Mouse (Mus musculus) hindbrain, embryonic 10.5 days (tissue): ENCODE data around the gene Actn3. TPM values are rescaled to one million over a fixed set of nuclear protein-coding genes. Genes with fewer than 3 reads are reported as not detected.
A peak's percentile ranks its signal among the peaks of the same experiment; 100 is the strongest.

Experiments
- DNase-seq: peaks from one replicate; pipeline ENCODE4 v3.0.0-alpha.2; 2017; ENCODE audit warnings: low spot score
- H3K27ac ChIP-seq: fragments of 300-500 bp; sonication (generic); 2 replicates; pipeline ENCODE4 v1.5.1; 2016; ENCODE audit warnings: mild to moderate bottlenecking, moderate library complexity
- H3K27me3 ChIP-seq: fragments of 300-500 bp; sonication (generic); 2 replicates; pipeline ENCODE4 v1.6.1; 2016; ENCODE audit warnings: mild to moderate bottlenecking; ENCODE audit not compliant: poor library complexity, insufficient read depth, severe bottlenecking
- H3K36me3 ChIP-seq: fragments of 300-500 bp; sonication (generic); 2 replicates; pipeline ENCODE4 v1.6.1; 2016; ENCODE audit warnings: mild to moderate bottlenecking, moderate library complexity
- H3K4me1 ChIP-seq: fragments of 300-500 bp; sonication (generic); replicated peaks from 2 replicates; pipeline ENCODE4 v1.6.1; 2016; ENCODE audit warnings: mild to moderate bottlenecking
- H3K4me3 ChIP-seq: fragments of 300-500 bp; sonication (generic); 2 replicates; pipeline ENCODE4 v1.5.1; 2016; ENCODE audit warnings: mild to moderate bottlenecking, moderate library complexity
- H3K9me3 ChIP-seq: fragments of 300-500 bp; sonication (generic); 2 replicates; pipeline ENCODE4 v1.6.1; 2016; ENCODE audit warnings: mild to moderate bottlenecking, moderate library complexity
- WGBS: fragments of 180-500 bp; shearing (Covaris S2); methylation state at CpG from one replicate; pipeline ENCODE4 v1.1.7; 2016; 5-methylcytosine and 5-hydroxymethylcytosine counted together
- polyA plus RNA-seq: library from polyadenylated mRNA; unstranded; fragments of >200 nt; fragmentation: Nextera tagmentation; extraction: Ambion mirVana; gene quantifications from 2 replicates; pipeline ENCODE4 v1.2.1, GENCODE M21; 2016

Actn3 gene
- polyA plus RNA-seq, 1 experiment from 2014 or later: 3.8 TPM

DNA sequence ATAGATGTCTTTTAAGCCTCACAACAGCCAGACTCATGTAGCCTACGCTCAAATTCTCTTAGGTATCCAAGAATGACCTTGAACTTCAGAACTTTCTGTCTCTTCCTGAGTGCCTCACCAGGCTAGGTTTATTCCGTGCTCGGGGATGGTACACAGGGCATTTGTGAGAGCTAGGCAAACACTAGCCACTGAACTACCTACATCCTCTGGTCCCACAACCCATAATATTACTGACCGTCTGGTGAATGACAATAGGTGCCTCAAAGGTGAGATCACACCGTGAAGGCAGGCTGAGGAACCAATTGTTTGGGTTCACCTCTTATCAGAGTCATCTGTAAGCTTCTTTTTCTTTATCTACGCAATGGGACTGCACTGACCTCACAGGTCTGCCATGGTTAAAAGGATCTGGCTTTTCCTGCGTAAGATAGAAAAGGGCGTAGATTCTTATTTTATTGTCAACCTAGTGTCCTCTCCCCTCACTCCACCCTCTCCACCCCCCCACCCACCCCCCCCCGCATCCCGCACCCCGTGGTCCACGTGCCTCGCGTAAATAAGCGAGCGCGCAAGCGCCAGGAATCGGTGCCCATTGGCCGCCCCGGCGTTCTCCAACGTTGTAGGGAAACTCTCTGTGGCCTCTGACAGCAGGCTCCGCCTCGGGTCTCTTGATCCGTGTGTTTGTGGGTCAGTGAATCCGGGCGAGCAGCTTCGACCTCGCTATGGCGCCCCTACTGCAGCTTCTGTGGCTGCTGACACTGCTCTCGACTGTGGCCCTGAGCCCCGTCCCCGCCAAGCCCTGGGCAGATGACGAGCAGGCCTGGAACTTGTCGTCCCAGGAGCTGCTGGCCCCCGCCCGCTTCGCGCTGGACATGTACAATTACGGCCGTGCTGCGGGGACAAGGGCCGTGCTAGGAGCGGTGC lies 22.9 kb downstream of the Actn3 start, which contains the start of gene Ctsf:
Gene Ctsf, plus strand, starts transcription at position 579 of the 918 bp plus-strand sequence.
- peaks cover 8% of the 10 kb centered on the region; the same call in 1 of the 2 replicates for H3K27me3 ChIP-seq
- WGBS: 4% methylated on average over 45 of the region's 45 CpGs
- H3K36me3 ChIP-seq: peaks cover 14% of the 10 kb centered on the region
- H3K27ac ChIP-seq: peak within 1 kb of the TSS; percentile 85
- H3K4me3 ChIP-seq: peak within 1 kb of the TSS; percentile 70
- no peaks in the 10 kb centered on the region for H3K9me3 ChIP-seq
- DNase-seq: peak; percentile 89
- H3K4me1 ChIP-seq: peaks cover 24% of the 10 kb centered on the region

- H3K4me3 ChIP-seq: no peak overlapping the region
- H3K27me3 ChIP-seq: no peaks in the 10 kb centered on the region; the same call in 1 of the 2 replicates
- H3K36me3 ChIP-seq: no peaks in the 10 kb centered on the region
- peaks cover 13% of the 10 kb centered on the region for H3K4me1 ChIP-seq
- no peak for DNase-seq
- H3K9me3 ChIP-seq: no peaks in the 10 kb centered on the region
- H3K27ac ChIP-seq: no peak overlapping the region
- WGBS: 48% methylated on average over 5 of the region's 5 CpGs
Observed at GRCm38 (mm10) chr19:4850281-4850680, 27.4 kb downstream of the Actn3 start.

DNA sequence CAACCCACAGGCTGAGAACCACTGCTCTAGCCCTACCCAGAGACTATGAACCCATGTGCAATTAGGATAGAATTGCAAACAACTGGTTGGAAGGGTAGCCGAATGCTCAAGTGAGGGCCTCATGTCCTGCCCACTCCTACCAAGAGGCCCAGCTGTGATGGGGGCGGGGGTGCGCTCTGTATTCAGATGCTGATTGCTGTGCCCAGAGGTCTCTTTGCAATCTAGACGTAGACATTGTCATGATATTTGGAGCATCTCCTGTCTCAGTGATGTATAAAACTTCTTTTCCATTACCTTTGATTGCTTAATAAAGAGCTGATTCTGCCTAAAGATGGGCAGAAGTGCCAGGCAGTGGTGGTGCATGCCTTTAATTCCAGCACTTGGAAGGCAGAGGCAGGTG lies 27.9 kb downstream of the Actn3 start:
- Histone ChIP-seq H3K36me3 (no peaks in the 10 kb centered on the region), H3K27ac (no peak overlapping the region), H3K27me3 (no peaks in the 10 kb centered on the region; the same call in 1 of the 2 replicates), H3K4me3 (no peak overlapping the region), H3K4me1 (peaks cover 9% of the 10 kb centered on the region), H3K9me3 (no peaks in the 10 kb centered on the region)
- 53% methylated on average over 4 of the region's 4 CpGs for WGBS
- DNase-seq: no peak

DNA sequence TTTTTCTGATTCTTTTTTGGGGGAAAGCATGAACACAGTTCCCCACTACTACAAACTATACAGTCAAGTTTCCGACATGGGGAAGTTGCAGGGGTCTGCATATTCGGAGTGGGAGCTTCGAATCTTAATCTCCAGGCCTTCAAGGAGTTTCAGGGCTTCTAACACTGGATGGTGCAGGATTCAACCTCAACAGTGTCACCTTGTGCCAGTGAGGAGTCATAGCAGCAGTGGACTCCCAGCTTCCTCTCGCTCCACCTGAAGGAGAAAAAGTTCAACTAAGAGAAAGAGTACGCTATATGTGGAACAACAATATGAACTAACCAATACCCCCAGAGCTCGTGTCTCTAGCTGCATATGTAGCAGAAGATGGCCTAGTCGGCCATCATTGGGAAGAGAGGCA lies 30.2 kb downstream of the Actn3 start:
- Histone ChIP-seq H3K4me1 (0 out of 2 replicates have a peak, but pooled peaks cover 3% of the 10 kb centered on the region), H3K9me3 (no peaks in the 10 kb centered on the region), H3K27ac (no peak overlapping the region), H3K27me3 (peaks cover under 1% of the 10 kb centered on the region; the same call in 1 of the 2 replicates), H3K4me3 (no peak overlapping the region), H3K36me3 (no peaks in the 10 kb centered on the region)
- DNase-seq: no peak
- 40% methylated on average over 7 of the region's 7 CpGs for WGBS

DNA sequence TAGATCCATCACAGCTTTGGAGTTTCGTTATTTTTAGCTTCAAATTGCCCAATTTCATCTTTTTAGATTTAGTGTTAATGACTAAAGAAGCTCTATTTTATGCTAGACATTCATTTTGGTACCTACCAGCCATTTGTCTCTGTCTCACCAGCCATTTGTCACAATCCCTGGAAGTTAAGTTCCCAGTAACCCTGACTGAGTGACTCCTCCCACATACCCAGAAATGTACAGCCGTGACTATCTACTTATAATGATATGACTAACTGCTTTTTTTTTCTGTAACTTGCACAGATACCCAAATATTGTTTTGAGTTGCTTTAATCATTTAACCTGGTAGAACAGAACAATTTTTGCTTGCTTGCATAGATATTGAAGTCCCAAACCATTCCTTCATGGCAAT lies 31.9 kb downstream of the Actn3 start:
- H3K9me3 ChIP-seq: no peaks in the 10 kb centered on the region
- 77% methylated on average over 2 of the region's 2 CpGs for WGBS
- H3K27ac ChIP-seq: no peak overlapping the region
- 0 out of 2 replicates have a peak, but pooled peaks cover 3% of the 10 kb centered on the region for H3K4me1 ChIP-seq
- H3K4me3 ChIP-seq: no peak overlapping the region
- DNase-seq: no peak
- H3K36me3 ChIP-seq: no peaks in the 10 kb centered on the region
- H3K27me3 ChIP-seq: peaks cover 17% of the 10 kb centered on the region

DNA sequence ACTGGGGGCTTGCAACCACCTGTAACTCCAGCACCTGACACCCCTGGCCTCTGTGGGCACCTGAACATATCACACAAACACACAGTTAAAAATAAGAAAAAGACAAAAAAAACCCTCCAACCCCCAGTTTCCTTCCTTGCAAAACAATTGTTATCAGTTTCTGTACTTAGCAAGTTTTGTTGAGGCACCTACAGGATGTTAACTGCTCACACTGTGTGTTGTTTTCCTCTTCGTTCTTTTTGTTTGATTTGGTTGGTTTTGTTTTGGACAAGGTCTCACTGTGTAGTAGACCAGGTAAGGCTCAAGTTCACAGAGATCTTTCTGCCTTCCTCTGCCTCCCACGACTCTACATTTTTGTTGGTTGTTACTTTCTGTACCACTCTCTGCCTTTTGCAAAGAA lies 35.1 kb downstream of the Actn3 start:
- Histone ChIP-seq H3K4me1 (peaks cover 20% of the 10 kb centered on the region), H3K27me3 (peaks cover 32% of the 10 kb centered on the region), H3K27ac (no peak overlapping the region), H3K9me3 (no peaks in the 10 kb centered on the region), H3K36me3 (no peaks in the 10 kb centered on the region), H3K4me3 (no peak overlapping the region)
- 82% methylated on average over 2 of the region's 2 CpGs for WGBS
- DNase-seq: no peak

DNA sequence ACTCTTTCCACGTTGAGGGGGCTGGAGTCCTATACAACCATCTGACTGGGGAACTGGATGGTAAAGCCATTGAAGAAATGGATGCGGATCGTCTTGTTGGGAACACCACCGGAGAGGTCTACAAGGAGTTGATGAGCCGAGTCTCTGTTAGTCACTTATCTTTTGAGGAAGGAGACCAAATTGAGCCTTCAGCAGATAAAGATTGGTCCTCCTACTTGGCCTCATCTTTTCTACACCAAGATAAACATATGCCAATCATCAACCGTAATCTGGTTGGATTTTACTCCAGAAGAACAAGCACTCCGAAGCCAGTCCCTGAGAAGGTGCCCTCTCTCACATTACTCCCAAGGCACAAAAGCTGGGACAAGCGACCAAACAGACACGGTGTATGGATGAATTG lies 36.9 kb downstream of the Actn3 start:
- Histone ChIP-seq H3K36me3 (peaks cover 3% of the 10 kb centered on the region; the same call in 1 of the 2 replicates), H3K9me3 (no peaks in the 10 kb centered on the region), H3K27me3 (peaks cover 32% of the 10 kb centered on the region), H3K27ac (no peak overlapping the region), H3K4me3 (no peak overlapping the region), H3K4me1 (peaks cover 20% of the 10 kb centered on the region)
- 86% methylated on average over 9 of the region's 9 CpGs for WGBS
- no peak for DNase-seq

- 0% methylated on average over 25 of the region's 25 CpGs for WGBS
- Histone ChIP-seq H3K36me3 (peaks cover 4% of the 10 kb centered on the region; the same call in 1 of the 2 replicates), H3K4me1 (peaks cover 20% of the 10 kb centered on the region), H3K4me3 (peak within 1 kb of the TSS; percentile 62), H3K27me3 (peaks cover 32% of the 10 kb centered on the region), H3K27ac (peak within 1 kb of the TSS; percentile 82), H3K9me3 (no peaks in the 10 kb centered on the region)
- DNase-seq: peak; percentile 94
Observed at GRCm38 (mm10) chr19:4839149-4839548, 38.6 kb downstream of the Actn3 start, which contains the start of the genes Ccs and Ccdc87. Gene Ccs (minus strand): TSS chr19:4839332. Gene Ccdc87 (plus strand): TSS chr19:4839366.

DNA sequence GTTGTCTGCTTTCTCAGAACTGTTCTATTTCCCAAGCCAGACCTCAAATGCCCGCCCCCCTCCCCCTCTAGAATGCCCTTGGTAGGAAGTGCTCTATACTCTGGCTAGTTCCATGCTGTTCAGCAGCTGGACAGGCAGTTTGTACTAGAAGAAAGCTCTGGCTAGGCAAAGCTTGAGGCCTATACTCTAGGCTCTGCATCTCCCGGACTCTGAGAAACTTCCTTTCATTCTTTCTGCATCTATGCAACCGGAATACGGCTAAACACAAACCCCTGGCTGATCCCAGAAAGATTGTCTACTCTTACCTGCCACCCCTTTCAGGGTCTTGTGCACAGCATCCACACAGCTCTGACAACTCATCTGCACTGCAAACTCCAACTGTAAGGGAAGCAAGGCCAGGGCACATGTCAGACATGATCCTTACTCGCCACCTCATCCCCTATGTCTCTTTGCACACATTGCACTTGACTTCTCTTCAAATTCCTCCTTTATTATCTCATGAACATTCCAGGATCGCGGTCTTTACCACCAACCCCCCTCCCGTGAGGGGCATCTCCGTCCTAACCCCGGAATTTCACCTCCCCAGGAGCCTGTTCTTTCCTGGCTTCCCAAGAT lies 39.1 kb downstream of the Actn3 start:
- Histone ChIP-seq H3K4me3 (peak overlapping the region; percentile 62), H3K4me1 (peaks cover 20% of the 10 kb centered on the region), H3K27ac (peak overlapping the region; percentile 82), H3K36me3 (peaks cover 7% of the 10 kb centered on the region; the same call in 1 of the 2 replicates), H3K27me3 (peaks cover 32% of the 10 kb centered on the region), H3K9me3 (no peaks in the 10 kb centered on the region)
- DNase-seq: no peak
- 33% methylated on average over 10 of the region's 10 CpGs for WGBS

- WGBS: 95% methylated on average over 6 of the region's 6 CpGs
Observed at GRCm38 (mm10) chr19:4837049-4837448, 40.7 kb downstream of the Actn3 start.

GRCm38 (mm10) chr19:4836096-4836495 lies 41.6 kb downstream of the Actn3 start:
- peaks cover 24% of the 10 kb centered on the region for H3K4me1 ChIP-seq
- H3K27ac ChIP-seq: no peak overlapping the region
- H3K36me3 ChIP-seq: peaks cover 23% of the 10 kb centered on the region
- H3K27me3 ChIP-seq: peaks cover 17% of the 10 kb centered on the region
- DNase-seq: no peak
- 78% methylated on average over 2 of the region's 2 CpGs for WGBS
- no peak overlapping the region for H3K4me3 ChIP-seq
- H3K9me3 ChIP-seq: no peaks in the 10 kb centered on the region

More at GRCm38 (mm10) chr19:4837049-4837448, 40.7 kb downstream of the Actn3 start:
- no peak for DNase-seq
- H3K9me3 ChIP-seq: no peaks in the 10 kb centered on the region
- H3K27me3 ChIP-seq: peaks cover 27% of the 10 kb centered on the region
- H3K36me3 ChIP-seq: peaks cover 19% of the 10 kb centered on the region
- H3K4me1 ChIP-seq: peaks cover 24% of the 10 kb centered on the region
- H3K4me3 ChIP-seq: no peak overlapping the region
- no peak overlapping the region for H3K27ac ChIP-seq

- H3K9me3 ChIP-seq: no peaks in the 10 kb centered on the region
- no peak for DNase-seq
- H3K27me3 ChIP-seq: no peaks in the 10 kb centered on the region
- H3K27ac ChIP-seq: no peak overlapping the region
- 88% methylated on average over 8 of the region's 8 CpGs for WGBS
- H3K36me3 ChIP-seq: peaks cover 23% of the 10 kb centered on the region
- H3K4me3 ChIP-seq: no peak overlapping the region
- peaks cover 15% of the 10 kb centered on the region for H3K4me1 ChIP-seq
Observed at GRCm38 (mm10) chr19:4833977-4834376, 43.7 kb downstream of the Actn3 start.

- WGBS: 69% methylated on average over 7 of the region's 7 CpGs
- H3K36me3 ChIP-seq: peaks cover 43% of the 10 kb centered on the region
- no peaks in the 10 kb centered on the region for H3K27me3 ChIP-seq
- no peak overlapping the region for H3K27ac ChIP-seq
- DNase-seq: no peak
- 0 out of 2 replicates have a peak, but pooled peaks cover 4% of the 10 kb centered on the region for H3K4me1 ChIP-seq
- no peak overlapping the region for H3K4me3 ChIP-seq
- no peaks in the 10 kb centered on the region for H3K9me3 ChIP-seq
Observed at GRCm38 (mm10) chr19:4829156-4829555, 48.6 kb downstream of the Actn3 start.
